Mouse (Mus musculus) liver, embryonic 13.5 days (tissue): Measurements from ENCODE around the gene Smyd3. TPM values are rescaled to one million over a fixed set of nuclear protein-coding genes. Genes with fewer than 3 reads are reported as not detected.
A peak's percentile ranks its signal among the peaks of the same experiment; 100 is the strongest.

Source experiments
- ATAC-seq: fragments of 200-750 bp; cut with Nextera tagmentation; 2 replicates; pipeline ENCODE4 v1.8.0; 2017; ENCODE audit warnings: low read depth, mild to moderate bottlenecking, moderate number of reproducible peaks, moderate library complexity
- DNase-seq: peaks from one replicate; pipeline ENCODE4 v3.0.0; 2022
- H3K27ac ChIP-seq: fragments of 300-500 bp; sonication (generic); 2 replicates; pipeline ENCODE4 v1.5.1; 2015; ENCODE audit warnings: moderate library complexity, mild to moderate bottlenecking, inconsistent platforms
- H3K27me3 ChIP-seq: fragments of 300-500 bp; sonication (generic); 2 replicates; pipeline ENCODE4 v1.6.1; 2015; ENCODE audit warnings: mild to moderate bottlenecking, inconsistent platforms
- H3K36me3 ChIP-seq: fragments of 300-500 bp; sonication (generic); 2 replicates; pipeline ENCODE4 v1.6.1; 2015; ENCODE audit warnings: mild to moderate bottlenecking, inconsistent platforms
- H3K4me1 ChIP-seq: fragments of 300-500 bp; sonication (generic); replicated peaks from 2 replicates; pipeline ENCODE4 v1.6.1; 2015; ENCODE audit warnings: inconsistent platforms
- H3K4me2 ChIP-seq: fragments of 300-500 bp; sonication (generic); 2 replicates; pipeline ENCODE4 v1.6.1; 2015; ENCODE audit warnings: inconsistent platforms, mild to moderate bottlenecking, moderate library complexity
- H3K4me3 ChIP-seq: fragments of 300-500 bp; sonication (generic); replicated peaks from 2 replicates; pipeline ENCODE4 v1.5.1; 2015; ENCODE audit warnings: mild to moderate bottlenecking, inconsistent platforms
- H3K9ac ChIP-seq: fragments of 300-500 bp; sonication (generic); 2 replicates; pipeline ENCODE4 v1.6.1; 2015; ENCODE audit warnings: mild to moderate bottlenecking, inconsistent platforms
- H3K9me3 ChIP-seq: fragments of 300-500 bp; sonication (generic); replicated peaks from 2 replicates; pipeline ENCODE4 v1.6.1; 2016; ENCODE audit warnings: inconsistent platforms
- WGBS: fragments of 180-500 bp; shearing (Covaris S2); methylation state at CpG from one replicate; pipeline ENCODE4 v1.1.7; 2015; ENCODE audit not compliant: insufficient replicate concordance; 5-methylcytosine and 5-hydroxymethylcytosine counted together
- polyA plus RNA-seq: library from polyadenylated mRNA; unstranded; fragments of >200 nt; fragmentation: Nextera tagmentation; extraction: Ambion mirVana; gene quantifications from 2 replicates; pipeline ENCODE4 v1.2.1, GENCODE M21; 2015

Gene Smyd3
- polyA plus RNA-seq, 1 experiment from 2014 or later = 6.6 TPM

- Histone ChIP-seq H3K9me3 (no peaks in the 10 kb centered on the region), H3K4me2 (no peak overlapping the region), H3K4me3 (no peak overlapping the region), H3K27ac (no peak overlapping the region), H3K27me3 (no peaks in the 10 kb centered on the region), H3K4me1 (peaks cover 5% of the 10 kb centered on the region), H3K36me3 (no peaks in the 10 kb centered on the region), H3K9ac (no peak overlapping the region)
- DNase-seq = no peak
- no peak for ATAC-seq
- WGBS = 70% methylated on average over 11 of the region's 11 CpGs
Measured at GRCm38 (mm10) chr1:179122476-179123229, 395.2 kb downstream of the Smyd3 start.

DNA sequence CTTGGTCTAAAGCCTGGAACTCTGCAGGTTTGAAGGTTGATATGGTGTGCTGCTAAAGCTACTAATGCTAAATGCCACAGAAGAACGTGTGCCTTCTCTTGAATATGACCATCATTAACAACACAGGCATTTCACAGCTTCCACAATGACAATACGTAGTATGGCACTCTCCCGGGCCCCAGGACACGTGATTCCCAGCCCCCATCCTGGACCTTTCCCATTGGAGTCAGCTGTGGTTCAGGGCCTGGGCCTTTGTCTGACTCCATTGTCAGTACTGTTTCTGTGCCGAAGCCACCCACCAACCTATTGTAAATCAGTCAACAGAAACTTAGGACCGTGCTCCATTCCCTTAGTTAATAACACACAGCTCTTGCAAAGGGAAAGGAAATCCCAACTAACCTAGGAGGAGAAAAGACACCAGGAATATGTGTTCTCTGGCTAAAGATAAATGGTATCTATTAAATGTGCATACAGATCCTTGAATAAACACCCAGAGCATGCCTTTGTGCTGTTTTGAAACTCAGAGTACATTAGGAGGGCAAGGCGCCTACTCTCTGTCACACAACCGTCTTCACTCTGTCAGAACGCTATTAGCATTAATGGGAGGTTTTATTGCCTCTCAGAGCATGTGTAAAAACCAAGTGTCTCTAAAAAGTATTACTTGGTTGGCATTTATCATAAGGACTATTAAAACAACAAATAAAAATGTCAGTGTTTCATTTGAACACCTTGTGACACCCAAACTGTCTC is 397.4 kb downstream of the Smyd3 start:
- no peak overlapping the region for H3K4me2 ChIP-seq

DNA sequence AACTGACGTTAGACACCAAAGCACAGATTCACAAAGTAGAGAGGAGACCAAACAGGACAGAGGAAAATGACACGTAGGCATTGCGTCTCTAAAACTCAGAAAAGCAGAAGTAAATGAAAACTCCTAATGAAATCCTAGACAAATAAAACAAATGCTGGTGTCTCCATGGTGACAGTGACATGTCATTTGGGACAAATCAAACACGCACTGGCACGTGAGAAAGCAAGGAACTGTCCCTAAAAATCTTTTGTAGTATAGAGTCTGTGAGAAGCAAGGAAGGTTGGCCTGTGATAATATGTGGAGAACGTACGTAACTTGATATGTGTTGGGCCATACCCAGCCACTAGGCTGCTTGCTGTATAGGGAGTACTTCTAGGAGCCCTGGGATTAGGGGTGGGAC is 399.2 kb downstream of the Smyd3 start:
- Histone ChIP-seq H3K27ac (no peak overlapping the region), H3K4me1 (peaks cover 35% of the 10 kb centered on the region), H3K4me2 (no peak overlapping the region), H3K9ac (no peak overlapping the region), H3K27me3 (no peaks in the 10 kb centered on the region), H3K4me3 (no peak overlapping the region), H3K36me3 (no peaks in the 10 kb centered on the region), H3K9me3 (no peaks in the 10 kb centered on the region; the same call in 1 of the 2 replicates)
- DNase-seq = no peak
- 72% methylated on average over 7 of the region's 7 CpGs for WGBS
- no peak for ATAC-seq

More for the DNA sequence above, 397.4 kb downstream of the Smyd3 start:
- DNase-seq (no peak), ATAC-seq (no peak)
- WGBS = 74% methylated on average over 9 of the region's 9 CpGs
- Histone ChIP-seq H3K27me3 (no peaks in the 10 kb centered on the region), H3K36me3 (no peaks in the 10 kb centered on the region), H3K4me3 (no peak overlapping the region), H3K27ac (no peak overlapping the region), H3K9ac (no peak overlapping the region), H3K9me3 (no peaks in the 10 kb centered on the region), H3K4me1 (peaks cover 25% of the 10 kb centered on the region)

DNA sequence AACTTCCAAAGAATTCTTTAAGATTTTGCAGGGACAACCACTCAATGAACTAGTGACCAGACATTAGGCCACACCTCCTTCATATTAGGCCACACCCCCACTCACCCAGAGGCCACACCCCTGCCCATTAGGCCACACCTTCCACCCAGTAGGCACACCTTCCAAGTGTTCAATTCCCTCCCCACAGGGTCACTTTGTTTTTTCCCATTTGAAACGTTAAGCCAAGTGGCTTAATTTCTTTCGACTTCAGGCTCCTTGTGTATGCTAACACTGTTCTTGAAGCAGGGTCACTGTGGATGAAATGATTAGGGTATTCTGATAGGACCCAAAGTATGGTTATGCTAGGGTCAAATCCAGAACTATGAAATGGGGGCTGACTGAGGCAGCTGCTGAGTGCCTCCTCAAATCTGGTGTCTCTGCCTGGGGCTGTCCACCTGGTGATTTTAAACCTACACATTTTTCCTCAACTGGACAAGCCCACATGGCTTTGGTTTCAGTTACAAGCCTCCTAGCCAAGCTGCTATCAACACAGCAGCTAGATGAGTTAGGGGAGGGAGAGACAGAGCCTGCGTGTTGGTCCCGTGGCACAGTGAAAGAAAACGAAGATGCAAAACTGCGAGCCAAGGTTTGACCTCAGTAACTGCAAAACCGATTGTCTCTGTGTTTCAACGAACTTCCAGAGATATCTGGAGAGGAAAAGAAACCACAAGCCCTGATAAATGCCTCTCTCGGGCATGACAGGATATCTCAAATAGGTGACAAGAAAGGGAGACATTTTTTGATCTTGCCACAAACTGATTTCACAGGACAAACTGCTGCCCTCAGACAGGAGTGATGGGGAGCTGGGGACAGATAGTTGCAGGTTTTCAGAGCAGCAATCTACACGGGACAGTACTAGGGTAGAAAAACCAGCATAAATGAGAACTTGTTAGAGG is 400.8 kb downstream of the Smyd3 start:
- Histone ChIP-seq H3K27ac (peak overlapping the region; percentile 66; the same call in 1 of the 2 replicates), H3K4me2 (peak overlapping the region; percentile 12), H3K27me3 (no peaks in the 10 kb centered on the region), H3K4me3 (no peak overlapping the region), H3K4me1 (peaks cover 35% of the 10 kb centered on the region), H3K36me3 (no peaks in the 10 kb centered on the region), H3K9ac (no peak overlapping the region), H3K9me3 (no peaks in the 10 kb centered on the region; the same call in 1 of the 2 replicates)
- 19% methylated on average over 10 of the region's 10 CpGs for WGBS
- ATAC-seq (peak; percentile 80), DNase-seq (peak; percentile 20)

- Histone ChIP-seq H3K9me3 (no peaks in the 10 kb centered on the region; the same call in 1 of the 2 replicates), H3K27me3 (no peaks in the 10 kb centered on the region), H3K9ac (no peak overlapping the region), H3K4me1 (peaks cover 35% of the 10 kb centered on the region), H3K4me2 (no peak overlapping the region), H3K36me3 (no peaks in the 10 kb centered on the region), H3K4me3 (no peak overlapping the region), H3K27ac (no peak overlapping the region)
- DNase-seq = no peak
- ATAC-seq = no peak
- WGBS = 60% methylated on average over 7 of the region's 7 CpGs
Measured at GRCm38 (mm10) chr1:179114833-179115495, 402.9 kb downstream of the Smyd3 start.

DNA sequence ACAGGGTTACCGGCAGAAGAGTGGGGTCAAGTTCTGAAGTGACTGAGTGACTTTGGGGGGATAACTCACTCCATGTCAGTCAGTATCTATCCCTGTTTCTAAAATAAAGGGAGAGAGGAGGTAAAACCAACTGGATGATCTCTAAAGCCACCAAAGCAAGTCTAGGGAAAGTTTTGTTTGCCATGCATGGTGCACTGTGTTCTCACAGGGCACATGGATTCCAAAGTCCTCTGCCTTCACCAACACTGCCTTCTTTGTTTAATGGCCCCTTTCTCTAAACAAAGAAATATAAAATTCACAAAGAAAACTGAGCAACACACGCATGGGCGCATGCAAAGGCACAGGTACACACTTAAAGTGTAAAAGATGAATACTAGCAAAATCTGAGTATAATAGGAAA is 403.5 kb downstream of the Smyd3 start:
- H3K4me1 ChIP-seq = peaks cover 40% of the 10 kb centered on the region
- no peak overlapping the region for H3K27ac ChIP-seq
- no peaks in the 10 kb centered on the region for H3K27me3 ChIP-seq
- no peak overlapping the region for H3K9ac ChIP-seq
- no peak overlapping the region for H3K4me3 ChIP-seq
- ATAC-seq (no peak), DNase-seq (no peak)
- 80% methylated on average over 3 of the region's 3 CpGs for WGBS
- no peaks in the 10 kb centered on the region; the same call in 1 of the 2 replicates for H3K9me3 ChIP-seq
- H3K4me2 ChIP-seq = no peak overlapping the region
- H3K36me3 ChIP-seq = no peaks in the 10 kb centered on the region

DNA sequence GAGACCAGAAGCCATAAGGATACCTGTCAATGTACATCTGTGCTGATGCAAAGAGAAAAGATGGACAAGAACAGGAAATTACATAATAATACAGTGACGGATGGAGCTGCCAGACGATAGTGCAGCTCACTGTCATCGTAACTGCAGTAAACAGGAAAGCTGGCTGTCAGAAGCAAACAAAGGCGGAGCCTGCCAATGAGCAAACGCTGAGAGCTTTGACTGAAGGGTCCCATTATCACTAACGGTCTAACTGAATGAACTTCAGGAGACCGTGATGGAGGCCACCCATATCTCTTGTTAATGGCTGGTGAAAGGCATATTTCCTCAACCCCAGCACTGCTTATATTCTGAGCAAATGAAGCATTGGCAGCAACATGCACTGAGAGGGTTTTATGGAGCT is 409.1 kb downstream of the Smyd3 start:
- peaks cover 26% of the 10 kb centered on the region for H3K4me1 ChIP-seq
- H3K27me3 ChIP-seq = no peaks in the 10 kb centered on the region
- DNase-seq (peak; percentile 8), ATAC-seq (peak; percentile 56)
- H3K27ac ChIP-seq = 0 out of 2 replicates have a peak overlapping the region, but pooled peaks have one; percentile 25
- no peaks in the 10 kb centered on the region for H3K36me3 ChIP-seq
- H3K4me3 ChIP-seq = 0 out of 2 replicates have a peak overlapping the region, but pooled peaks have one; percentile 12
- H3K9me3 ChIP-seq = no peaks in the 10 kb centered on the region; the same call in 1 of the 2 replicates
- WGBS = 15% methylated on average over 7 of the region's 7 CpGs
- no peak overlapping the region for H3K9ac ChIP-seq
- H3K4me2 ChIP-seq = peak overlapping the region; percentile 42

- Histone ChIP-seq H3K4me3 (0 out of 2 replicates have a peak overlapping the region, but pooled peaks have one; percentile 12), H3K4me1 (peaks cover 26% of the 10 kb centered on the region), H3K27me3 (no peaks in the 10 kb centered on the region), H3K27ac (peak overlapping the region; percentile 25; the same call in 1 of the 2 replicates), H3K36me3 (no peaks in the 10 kb centered on the region), H3K9me3 (no peaks in the 10 kb centered on the region), H3K9ac (no peak overlapping the region), H3K4me2 (peak overlapping the region; percentile 42)
- no peak for DNase-seq
- ATAC-seq = no peak
- WGBS = 52% methylated on average over 16 of the region's 16 CpGs
Measured at GRCm38 (mm10) chr1:179107761-179108694, 409.8 kb downstream of the Smyd3 start.

- DNase-seq = no peak
- no peak for ATAC-seq
- Histone ChIP-seq H3K9ac (no peak overlapping the region), H3K4me2 (no peak overlapping the region), H3K36me3 (no peaks in the 10 kb centered on the region), H3K9me3 (no peaks in the 10 kb centered on the region), H3K27me3 (no peaks in the 10 kb centered on the region), H3K4me1 (peaks cover 26% of the 10 kb centered on the region), H3K27ac (no peak overlapping the region), H3K4me3 (no peak overlapping the region)
- WGBS = 73% methylated on average over 7 of the region's 7 CpGs
Measured at GRCm38 (mm10) chr1:179107211-179107610, 410.6 kb downstream of the Smyd3 start.

- no peaks in the 10 kb centered on the region for H3K36me3 ChIP-seq
Measured at GRCm38 (mm10) chr1:179106702-179107145, 411.1 kb downstream of the Smyd3 start.

More at GRCm38 (mm10) chr1:179106702-179107145, 411.1 kb downstream of the Smyd3 start:
- DNase-seq (no peak), ATAC-seq (no peak)
- Histone ChIP-seq H3K9me3 (no peaks in the 10 kb centered on the region), H3K27ac (no peak overlapping the region), H3K27me3 (no peaks in the 10 kb centered on the region), H3K4me3 (no peak overlapping the region), H3K4me2 (no peak overlapping the region), H3K4me1 (peaks cover 26% of the 10 kb centered on the region), H3K9ac (no peak overlapping the region)
- 72% methylated on average over 6 of the region's 6 CpGs for WGBS
